Mouse (Mus musculus) cortical plate, adult 2 months (tissue): ENCODE data around the gene Rab8b.

Experiments
- CTCF ChIP-seq: fragments of 200-500 bp; IDR thresholded peaks from 2 replicates; pipeline ENCODE4 v1.5.1; 2011; ENCODE audit warnings: mild to moderate bottlenecking, control low read depth, low read length; ENCODE audit not compliant: insufficient read depth; ENCODE audit errors: extremely low read depth
- POLR2A ChIP-seq: fragments of 200-500 bp; IDR thresholded peaks from 2 replicates; pipeline ENCODE4 v1.6.1; 2011; ENCODE audit warnings: mild to moderate bottlenecking, low read length, control low read depth; ENCODE audit not compliant: insufficient read depth; ENCODE audit errors: extremely low read depth

GRCm38 (mm10) chr9:66883500-66883899, 36.0 kb downstream of the Rab8b start:
- no peak for TF ChIP-seq CTCF
- no peak for TF ChIP-seq POLR2A
